Mouse (Mus musculus) small intestine, adult 2 months (tissue): ENCODE results near the gene Ube2r2.
A peak's percentile ranks its signal among the peaks of the same experiment; 100 is the strongest.

Experiments used
- CTCF ChIP-seq: fragments of 200-500 bp; IDR thresholded peaks from 2 replicates; pipeline ENCODE4 v1.5.1; 2012; ENCODE audit warnings: low read depth, mild to moderate bottlenecking, control low read depth, inconsistent platforms, low read length, moderate library complexity, mixed read lengths; ENCODE audit not compliant: insufficient replicate concordance, insufficient read length; ENCODE audit errors: extremely low read depth
- POLR2A ChIP-seq: fragments of 200-500 bp; IDR thresholded peaks from 2 replicates; pipeline ENCODE4 v1.6.1; 2012; ENCODE audit warnings: low read depth, mild to moderate bottlenecking, control low read depth, inconsistent platforms, low read length, moderate library complexity

- 0 out of 2 replicates have a peak, but pooled peaks have one; percentile 7 for TF ChIP-seq CTCF
- TF ChIP-seq POLR2A: peak; percentile 1; the same call in 1 of the 2 replicates
Measured at GRCm38 (mm10) chr4:41135711-41136453, at the start of gene Ube2r2.
